Mouse (Mus musculus) kidney, adult 2 months (tissue): Measurements from ENCODE around the gene Evi5. TPM values are rescaled to one million over a fixed set of nuclear protein-coding genes. Genes with fewer than 3 reads are reported as not detected.

Experiments used
- DNase-seq: peaks from one replicate; pipeline ENCODE4 v3.0.0; 2021
- H3K27ac ChIP-seq: fragments of 200-500 bp; 2 replicates; pipeline ENCODE4 v1.5.1; 2012; ENCODE audit warnings: low read depth, low read length, control low read depth, inconsistent platforms; ENCODE audit not compliant: insufficient read depth
- H3K27me3 ChIP-seq: fragments of 200-500 bp; replicated peaks from 2 replicates; pipeline ENCODE4 v1.6.1; 2012; ENCODE audit warnings: mild to moderate bottlenecking, moderate library complexity, low read length, inconsistent platforms; ENCODE audit not compliant: control insufficient read depth, insufficient read depth
- H3K36me3 ChIP-seq: fragments of 200-500 bp; 2 replicates; pipeline ENCODE4 v1.6.1; 2012; ENCODE audit warnings: mild to moderate bottlenecking, moderate library complexity, low read length, inconsistent platforms; ENCODE audit not compliant: control insufficient read depth, insufficient read depth
- H3K4me1 ChIP-seq: fragments of 200-500 bp; 2 replicates; pipeline ENCODE4 v1.6.1; 2011; ENCODE audit warnings: low read length; ENCODE audit not compliant: control insufficient read depth, insufficient read depth
- H3K4me3 ChIP-seq: fragments of 200-500 bp; 2 replicates; pipeline ENCODE4 v1.5.1; 2011; ENCODE audit warnings: mild to moderate bottlenecking, low read depth, low read length, control low read depth; ENCODE audit not compliant: insufficient read depth
- CTCF ChIP-seq: fragments of 200-500 bp; conservative IDR thresholded peaks from 2 replicates; pipeline ENCODE4 v1.5.1; 2011; ENCODE audit warnings: low read depth, mild to moderate bottlenecking, control low read depth, low read length, moderate library complexity, mixed read lengths; ENCODE audit not compliant: insufficient read depth, insufficient read length
- POLR2A ChIP-seq: fragments of 200-500 bp; IDR thresholded peaks from one replicate; pipeline ENCODE4 v1.6.1; 2011; ENCODE audit warnings: low read depth, low read length, control low read depth
- WGBS: fragments of 180-500 bp; shearing (Covaris S2); methylation state at CpG from one replicate; pipeline ENCODE4 v1.1.7; 2018; 5-methylcytosine and 5-hydroxymethylcytosine counted together
- polyA plus RNA-seq: library from polyadenylated mRNA; depleted of rRNA; stranded (reverse); fragments of >200 nt; gene quantifications from 2 replicates; pipeline ENCODE4 v1.2.3, GENCODE M21; 2012

The Evi5 gene
- polyA plus RNA-seq, 1 experiment: 39.0 TPM

DNA sequence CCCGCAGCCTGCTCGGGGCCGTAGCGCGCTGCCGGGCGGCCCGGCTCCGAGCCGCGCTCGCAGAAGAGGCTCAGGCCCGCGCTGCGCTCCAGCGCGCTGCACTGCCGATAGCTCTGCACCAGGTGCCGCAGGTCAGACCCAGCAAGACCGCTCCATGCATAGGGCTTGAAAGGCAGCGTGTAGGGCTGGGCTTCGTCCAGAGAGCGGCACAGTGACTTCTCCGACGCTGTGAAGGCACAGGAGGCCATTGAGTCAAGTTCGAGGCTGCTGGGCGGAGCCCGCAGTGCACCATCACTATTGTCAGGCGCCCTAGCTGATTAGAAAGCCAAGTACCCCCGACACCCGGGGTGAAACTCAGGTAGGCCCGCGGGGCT is 153.3 kb downstream of the Evi5 start:
- Histone ChIP-seq H3K36me3 (no peaks in the 10 kb centered on the region), H3K4me3 (no peak overlapping the region), H3K27me3 (peaks cover 9% of the 10 kb centered on the region), H3K4me1 (peaks cover 9% of the 10 kb centered on the region; the same call in 1 of the 2 replicates), H3K27ac (no peak overlapping the region)
- DNase-seq: no peak
- TF ChIP-seq CTCF (no peak), POLR2A (no peak)
- WGBS: 7% methylated on average over 33 of the region's 33 CpGs

GRCm38 (mm10) chr5:107720991-107721637 is 153.8 kb downstream of the Evi5 start:
- TF ChIP-seq POLR2A: no peak
- TF ChIP-seq CTCF: no peak
- no peak overlapping the region for H3K27ac ChIP-seq
- no peak overlapping the region for H3K4me3 ChIP-seq
- H3K36me3 ChIP-seq: no peaks in the 10 kb centered on the region
- DNase-seq: no peak
- 7% methylated on average over 58 of the region's 58 CpGs for WGBS
- peaks cover 7% of the 10 kb centered on the region for H3K27me3 ChIP-seq
- H3K4me1 ChIP-seq: peaks cover 7% of the 10 kb centered on the region; the same call in 1 of the 2 replicates

- WGBS: 8% methylated on average over 5 of the region's 5 CpGs
- H3K27ac ChIP-seq: no peak overlapping the region
- peaks cover 6% of the 10 kb centered on the region for H3K27me3 ChIP-seq
These were observed 154.4 kb downstream of the Evi5 start for GRCm38 (mm10) chr5:107720511-107720910.

DNA sequence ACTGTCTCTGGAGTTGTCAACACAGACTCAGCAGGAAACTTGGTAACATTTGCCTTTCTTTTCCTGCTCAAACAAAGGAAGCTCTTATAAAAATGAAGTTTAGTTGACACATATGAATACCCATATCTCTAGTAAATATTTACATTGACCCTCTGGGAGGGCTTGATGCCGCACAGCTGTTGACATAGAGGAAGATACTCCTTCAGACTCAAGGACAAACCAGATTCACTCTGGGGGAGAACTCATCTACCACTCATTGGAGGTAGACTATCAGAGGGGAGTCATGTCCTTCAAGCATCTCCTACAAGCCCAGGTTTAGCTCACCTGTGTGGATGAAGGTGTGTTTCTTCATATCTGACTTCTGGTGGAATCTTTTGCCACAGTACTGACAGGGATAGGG is 155.1 kb downstream of the Evi5 start:
- DNase-seq: no peak
- Histone ChIP-seq H3K36me3 (no peaks in the 10 kb centered on the region), H3K27ac (no peak overlapping the region), H3K4me1 (0 out of 2 replicates have a peak, but pooled peaks cover 5% of the 10 kb centered on the region), H3K27me3 (peaks cover 6% of the 10 kb centered on the region), H3K4me3 (no peak overlapping the region)
- TF ChIP-seq POLR2A: no peak
- TF ChIP-seq CTCF: no peak
- WGBS: 23% methylated on average over 1 of the region's 1 CpGs

More at GRCm38 (mm10) chr5:107720511-107720910, 154.4 kb downstream of the Evi5 start:
- TF ChIP-seq CTCF (no peak), POLR2A (no peak)
- 0 out of 2 replicates have a peak, but pooled peaks cover 5% of the 10 kb centered on the region for H3K4me1 ChIP-seq
- no peak for DNase-seq
- no peak overlapping the region for H3K4me3 ChIP-seq
- H3K36me3 ChIP-seq: no peaks in the 10 kb centered on the region

- Histone ChIP-seq H3K27ac (no peak overlapping the region), H3K4me1 (0 out of 2 replicates have a peak, but pooled peaks cover 5% of the 10 kb centered on the region), H3K4me3 (no peak overlapping the region), H3K27me3 (peaks cover 6% of the 10 kb centered on the region), H3K36me3 (no peaks in the 10 kb centered on the region)
- no peak for DNase-seq
- WGBS: 22% methylated on average over 3 of the region's 3 CpGs
- TF ChIP-seq POLR2A: no peak
- TF ChIP-seq CTCF: no peak
These were observed 155.7 kb downstream of the Evi5 start for GRCm38 (mm10) chr5:107719209-107719608.

DNA sequence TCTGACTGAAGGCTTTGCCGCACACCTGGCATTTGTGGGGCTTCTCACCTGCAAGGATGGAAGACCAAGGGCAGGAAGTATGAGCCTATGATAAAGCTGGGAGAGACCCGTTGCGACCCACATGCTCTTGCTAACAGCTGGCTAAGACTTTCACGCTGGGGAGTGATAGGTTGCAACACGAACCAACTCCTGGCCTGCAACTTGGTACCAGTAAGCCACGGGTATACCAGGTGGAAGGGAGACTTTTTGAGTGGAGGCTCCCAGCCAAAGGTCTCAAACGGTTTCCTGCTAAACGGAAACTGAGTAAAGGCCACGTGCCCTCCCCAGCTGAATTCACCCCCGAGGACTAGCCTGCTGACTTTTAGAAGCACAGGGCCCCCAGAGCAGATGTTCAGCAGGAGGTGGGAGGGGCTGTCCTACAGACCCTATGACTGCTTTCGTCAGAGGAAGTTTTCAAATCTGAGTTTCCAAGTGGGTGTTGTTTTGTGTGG is 157.0 kb downstream of the Evi5 start:
- H3K27ac ChIP-seq: no peak overlapping the region
- no peak for DNase-seq
- TF ChIP-seq CTCF (no peak), POLR2A (no peak)
- no peak overlapping the region for H3K4me3 ChIP-seq
- peaks cover 3% of the 10 kb centered on the region for H3K27me3 ChIP-seq
- no peaks in the 10 kb centered on the region for H3K36me3 ChIP-seq
- 16% methylated on average over 11 of the region's 11 CpGs for WGBS
- H3K4me1 ChIP-seq: no peaks in the 10 kb centered on the region

GRCm38 (mm10) chr5:107711689-107712088 is 163.2 kb downstream of the Evi5 start:
- TF ChIP-seq POLR2A: no peak
- Histone ChIP-seq H3K4me3 (no peak overlapping the region), H3K36me3 (no peaks in the 10 kb centered on the region), H3K27ac (no peak overlapping the region), H3K4me1 (no peaks in the 10 kb centered on the region), H3K27me3 (peaks cover 1% of the 10 kb centered on the region)
- 65% methylated on average over 2 of the region's 2 CpGs for WGBS
- no peak for DNase-seq
